Mouse (Mus musculus) retina, embryonic 14.5 days (tissue): Measurements from ENCODE around the gene Lsamp.

Source experiments
- DNase-seq: peaks from one replicate; pipeline ENCODE4 v3.0.0-alpha.2; 2015; ENCODE audit warnings: low spot score

Lsamp gene

DNA sequence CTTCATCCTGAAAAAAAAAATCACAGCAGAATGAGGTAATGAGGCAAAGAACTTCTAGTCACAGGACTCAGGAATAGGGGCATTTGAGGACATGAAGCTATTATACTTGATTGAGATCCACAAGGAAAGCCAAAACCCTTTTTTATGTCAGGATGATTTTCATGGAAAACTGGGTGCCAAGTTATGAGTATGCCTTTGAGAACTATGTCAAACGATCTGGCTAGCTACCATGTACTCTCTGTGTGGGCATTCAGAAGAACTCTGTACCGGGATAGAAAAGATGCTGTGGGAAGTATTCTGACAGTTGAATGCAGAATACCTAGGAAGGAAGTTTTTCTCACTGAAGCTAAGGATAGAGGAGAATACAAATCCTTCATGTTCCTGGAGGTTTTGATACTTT is 1801.4 kb downstream of the Lsamp start:
- DNase-seq = no peak

DNA sequence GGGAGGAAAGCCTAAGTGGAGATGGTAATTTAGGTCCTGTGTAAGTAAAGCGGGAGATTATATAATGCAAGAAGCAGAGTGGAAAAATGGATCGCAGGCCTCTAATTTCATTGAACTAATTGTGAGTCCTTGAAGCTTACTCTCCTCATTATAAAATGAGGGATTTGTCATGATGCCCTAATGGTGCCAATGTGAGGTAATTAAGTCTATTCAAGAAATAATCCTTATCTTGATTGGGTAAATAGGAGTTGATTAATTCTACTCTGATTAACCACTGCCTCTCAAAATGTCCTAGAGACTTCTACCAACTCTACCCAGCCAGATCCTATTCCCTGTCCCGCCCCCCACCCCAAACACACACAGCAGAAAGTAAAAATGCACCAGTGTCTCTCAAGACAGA is 1802.5 kb downstream of the Lsamp start:
- no peak for DNase-seq

DNA sequence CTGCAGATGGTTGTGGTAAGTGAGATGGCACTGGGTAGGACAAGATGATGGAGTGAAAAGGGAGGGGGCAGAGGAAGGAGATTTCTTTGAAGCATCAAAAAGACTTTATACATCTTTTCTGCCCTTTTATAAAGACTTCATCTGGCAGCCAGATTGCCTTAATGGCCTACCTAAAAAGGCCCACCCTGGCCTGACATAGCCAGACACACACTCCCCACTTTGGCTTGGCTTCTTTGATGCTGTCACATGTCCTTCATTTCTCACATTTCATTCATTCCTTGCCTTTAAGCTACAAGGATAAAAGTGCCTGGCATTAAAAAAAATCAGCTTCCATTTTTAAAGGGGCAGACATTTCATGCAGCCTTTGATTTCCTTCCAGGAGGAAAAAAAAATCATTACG is 1803.0 kb downstream of the Lsamp start:
- DNase-seq = no peak

DNA sequence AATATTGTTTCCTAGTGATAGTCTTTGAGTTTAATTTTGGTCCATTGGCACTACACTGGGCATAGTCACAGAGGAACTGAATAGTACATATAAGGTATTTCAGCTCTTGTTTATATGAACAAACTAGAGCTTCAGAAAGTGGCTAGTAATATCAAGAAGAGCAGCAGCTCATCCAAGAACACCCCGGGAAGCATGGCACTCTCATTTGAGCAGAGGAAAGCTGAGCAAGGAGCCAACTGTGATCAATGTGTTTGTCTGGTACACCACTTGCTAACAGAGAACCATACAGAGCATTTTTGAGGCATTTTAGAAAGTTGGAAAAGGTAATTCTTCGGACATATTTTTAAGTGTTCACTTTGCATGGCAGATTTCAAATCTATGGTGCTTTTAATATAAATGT is 1805.9 kb downstream of the Lsamp start:
- DNase-seq = no peak

DNA sequence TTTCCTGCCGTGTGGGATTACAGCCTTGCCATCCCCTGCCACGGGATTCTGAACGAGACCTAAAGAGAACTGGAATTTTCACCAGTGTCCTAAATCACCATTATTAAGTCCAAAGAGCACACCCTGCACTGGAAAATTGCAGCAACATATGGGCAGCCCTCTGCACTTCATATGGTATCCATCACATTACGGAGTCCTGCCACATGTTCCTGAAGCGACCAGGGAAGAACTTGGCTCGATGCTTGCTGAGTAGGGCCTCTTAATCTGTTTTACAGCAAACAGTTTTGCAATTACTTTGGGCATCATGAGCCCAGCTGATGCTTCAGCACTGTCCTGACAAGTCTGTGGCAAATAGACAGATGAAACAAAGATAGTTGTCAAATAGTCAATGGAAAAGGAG is 1836.2 kb downstream of the Lsamp start:
- DNase-seq = peak; percentile 6

DNA sequence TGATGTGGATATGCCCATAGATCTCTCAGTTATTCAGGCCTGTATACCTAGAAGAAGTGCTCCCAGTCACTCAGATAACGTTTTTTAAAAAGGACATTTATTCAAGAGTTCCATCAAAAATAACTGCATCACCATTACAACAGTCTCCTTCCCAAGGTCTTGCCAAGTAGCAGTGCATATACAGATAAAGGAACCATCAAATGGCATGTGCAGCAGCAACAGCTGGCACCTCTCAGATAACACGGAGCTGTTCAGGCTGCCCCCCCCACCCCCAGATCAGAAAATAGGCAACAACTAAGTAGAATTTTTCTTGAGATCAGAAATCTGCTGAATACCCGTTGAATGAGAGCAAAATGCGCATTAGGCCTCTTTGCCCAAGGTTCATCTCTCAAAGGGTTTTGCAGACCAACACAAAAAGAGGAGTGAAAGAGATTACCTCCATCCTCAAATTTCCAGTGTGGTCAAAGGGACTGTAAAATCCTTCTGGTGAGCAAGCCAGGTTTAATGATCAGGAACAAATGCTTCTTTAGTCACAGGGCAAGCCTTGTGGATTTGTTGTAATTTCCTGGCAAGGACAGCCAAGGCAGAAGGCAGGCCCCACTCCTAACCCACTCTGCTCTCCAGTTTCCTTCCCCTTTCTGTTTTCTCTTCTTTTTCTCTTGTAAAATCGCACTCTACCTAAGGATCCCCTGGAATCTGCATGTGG is 1842.9 kb downstream of the Lsamp start:
- no peak for DNase-seq

DNA sequence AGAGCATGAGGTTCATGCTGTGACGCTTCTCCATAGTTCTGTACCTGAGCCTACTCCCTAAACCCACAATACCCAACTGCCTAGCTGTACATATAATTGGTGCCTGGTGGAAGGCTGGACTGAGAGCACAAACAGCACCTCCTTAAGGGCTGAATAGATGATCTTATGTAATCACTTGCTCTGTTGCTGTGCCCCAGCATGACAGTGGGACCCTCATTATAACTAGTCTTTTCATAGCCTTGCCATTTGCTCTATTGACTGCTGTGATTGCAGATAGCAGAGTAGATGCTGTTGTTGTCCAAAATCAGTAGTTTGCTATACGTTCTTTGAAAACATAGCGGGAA is 1843.4 kb downstream of the Lsamp start:
- DNase-seq = peak; percentile 8

DNA sequence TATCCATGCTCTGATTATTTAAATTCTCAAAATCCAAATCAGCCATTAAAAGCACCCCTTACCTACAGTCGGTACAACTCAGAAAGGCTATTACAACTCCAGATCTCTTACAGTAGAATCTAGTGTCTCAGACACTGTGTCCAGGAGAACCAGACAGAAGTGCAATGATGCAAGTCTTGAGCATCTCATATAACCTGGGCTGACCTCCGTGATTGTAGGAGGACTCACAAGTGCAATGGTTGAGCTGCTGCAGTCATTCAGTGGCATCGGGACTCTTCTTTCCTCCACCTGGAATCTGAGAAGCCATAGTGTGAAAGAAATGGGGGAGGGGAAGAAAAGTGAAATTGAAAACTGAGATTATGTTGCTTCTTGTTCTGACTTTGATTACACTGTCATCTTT is 1850.5 kb downstream of the Lsamp start:
- no peak for DNase-seq

DNA sequence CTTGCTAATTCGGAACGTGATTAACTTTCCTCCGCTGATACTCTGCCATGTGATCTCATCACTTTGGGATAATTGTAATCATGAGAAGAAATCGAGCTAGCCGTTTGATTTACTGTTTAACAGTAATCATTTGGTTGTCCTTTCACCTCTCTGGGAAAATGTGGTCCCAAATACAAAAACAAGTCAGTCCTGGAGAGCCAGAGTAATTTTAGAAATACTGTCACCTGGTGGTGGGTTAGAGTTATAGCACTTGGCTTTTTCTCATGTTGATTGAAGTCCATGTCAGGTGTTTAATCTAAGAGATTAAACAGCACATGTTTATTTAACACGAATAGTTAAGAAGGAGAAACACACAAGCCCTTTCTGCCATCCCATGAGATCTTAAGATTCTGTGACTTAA is 1851.6 kb downstream of the Lsamp start:
- peak; percentile 77 for DNase-seq

DNA sequence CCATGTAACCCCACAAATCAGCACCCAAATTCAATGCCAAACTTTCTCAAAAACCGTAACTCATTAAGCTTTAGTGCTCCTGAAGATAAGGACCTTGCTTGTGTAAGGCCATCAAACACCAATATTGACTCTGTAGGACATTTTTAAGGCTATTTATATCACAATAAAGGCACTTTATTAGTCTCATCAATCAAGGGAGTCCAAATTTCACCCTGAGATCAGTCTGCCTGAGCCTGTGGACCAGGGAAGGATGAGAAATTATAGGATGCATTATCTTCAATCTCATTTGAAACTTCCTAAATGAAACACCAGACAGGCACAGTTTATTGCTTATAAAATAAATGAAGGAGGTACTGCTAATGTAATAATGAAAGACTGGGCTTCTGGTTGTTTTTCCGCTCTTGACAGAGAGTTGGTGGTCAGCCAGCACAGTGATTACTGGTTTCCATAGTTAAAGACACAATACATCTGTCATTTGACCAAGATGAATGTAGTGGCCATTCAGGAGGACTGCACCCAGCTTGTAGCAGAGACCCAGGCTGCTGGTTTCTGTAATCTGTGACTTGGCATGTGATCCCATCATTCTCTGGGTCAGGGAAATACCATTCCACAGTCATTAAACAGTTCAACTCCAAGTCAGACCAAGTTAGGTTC is 1855.7 kb downstream of the Lsamp start:
- no peak for DNase-seq

DNA sequence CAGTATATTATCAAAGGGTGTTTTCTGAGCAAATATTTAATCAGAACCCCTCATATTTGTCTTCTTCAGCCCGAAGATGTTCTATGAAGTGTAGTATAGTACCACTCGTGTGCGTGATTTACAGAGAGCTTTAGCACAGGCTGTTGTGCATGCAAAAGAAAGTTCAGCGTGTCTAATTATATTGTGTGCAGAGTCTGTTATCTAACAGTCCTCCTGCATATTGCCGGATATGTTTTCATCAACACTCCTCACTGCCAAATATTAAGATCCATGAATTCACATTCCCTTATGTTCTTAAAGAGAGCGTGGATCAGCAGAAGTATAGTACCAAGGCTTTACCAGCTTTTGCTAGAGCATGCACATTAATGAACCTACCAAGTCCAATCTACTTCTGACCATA is 1862.7 kb downstream of the Lsamp start:
- DNase-seq = no peak

DNA sequence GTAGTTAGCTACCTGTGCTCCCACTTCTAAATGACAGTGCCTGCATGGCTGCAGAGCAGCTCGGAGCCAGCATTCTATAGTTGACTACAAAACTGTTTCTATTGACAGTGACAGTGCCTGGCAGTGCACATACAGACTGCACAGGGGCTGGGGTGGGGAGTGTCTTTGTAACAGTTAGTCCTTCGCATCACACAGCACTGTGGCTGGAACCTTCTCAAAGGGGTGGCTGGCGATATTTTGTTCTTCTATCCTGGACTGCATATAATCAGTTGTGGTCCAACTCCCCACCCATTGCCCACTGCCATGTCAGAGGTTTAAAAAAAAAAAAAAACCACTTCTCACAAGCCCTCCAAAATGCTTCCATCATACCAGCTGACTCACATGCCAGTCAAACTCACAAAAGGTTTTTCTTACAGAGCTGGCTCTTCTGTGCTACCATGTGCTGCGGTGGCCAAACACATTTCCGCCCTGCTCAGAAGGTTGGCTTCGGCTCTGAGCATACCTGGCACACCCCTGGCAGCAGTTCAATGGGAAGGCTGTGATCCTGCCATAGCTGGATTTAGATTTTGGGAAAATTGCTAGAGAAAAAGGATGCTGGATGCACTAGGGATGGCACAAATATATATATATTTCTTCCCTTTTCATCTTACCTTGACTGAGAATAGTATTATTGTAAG is 1887.9 kb downstream of the Lsamp start:
- no peak for DNase-seq

DNA sequence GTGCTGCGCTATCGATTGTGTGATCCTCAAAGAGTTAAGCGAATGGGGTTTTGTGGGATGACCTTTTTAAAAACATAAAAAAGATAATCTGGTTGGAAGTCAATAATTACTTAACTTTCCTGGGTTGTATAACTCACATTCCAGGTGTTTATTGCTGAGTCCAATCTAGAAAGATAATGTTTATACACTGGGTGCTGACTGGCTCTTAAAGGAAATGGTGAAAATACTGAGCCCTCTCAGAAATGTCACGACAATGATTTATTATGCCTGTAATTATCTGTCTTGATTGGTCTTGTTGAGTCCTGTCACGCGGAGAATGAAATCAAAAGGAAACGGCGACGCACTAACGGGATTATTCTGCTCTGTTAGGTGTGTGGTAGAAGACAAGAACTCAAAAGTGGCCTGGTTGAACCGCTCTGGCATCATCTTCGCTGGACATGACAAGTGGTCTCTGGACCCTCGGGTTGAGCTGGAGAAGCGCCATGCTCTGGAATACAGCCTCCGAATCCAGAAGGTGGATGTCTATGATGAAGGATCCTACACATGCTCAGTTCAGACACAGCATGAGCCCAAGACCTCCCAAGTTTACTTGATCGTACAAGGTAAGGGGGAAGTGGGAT is 1904.5 kb downstream of the Lsamp start:
- peak; percentile 31 for DNase-seq

DNA sequence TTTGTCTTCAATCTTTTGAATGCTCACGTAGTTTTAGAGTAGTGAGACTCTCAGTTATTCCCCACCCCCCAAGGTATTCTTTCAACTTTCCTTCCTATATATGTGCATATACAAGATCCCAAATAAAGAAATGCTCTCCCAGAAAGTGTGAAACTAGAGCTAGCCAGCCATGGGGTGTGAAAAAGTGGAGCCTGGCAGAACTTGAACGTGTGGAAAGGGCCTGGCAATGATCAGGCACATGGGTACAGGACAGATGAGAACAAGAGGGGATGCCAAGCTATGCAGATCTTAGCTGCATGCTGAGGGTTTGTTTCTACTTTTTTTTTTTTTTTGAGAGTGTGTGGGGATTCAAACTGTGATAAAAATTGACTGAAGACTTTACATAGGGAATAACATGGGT is 1916.6 kb downstream of the Lsamp start:
- no peak for DNase-seq

DNA sequence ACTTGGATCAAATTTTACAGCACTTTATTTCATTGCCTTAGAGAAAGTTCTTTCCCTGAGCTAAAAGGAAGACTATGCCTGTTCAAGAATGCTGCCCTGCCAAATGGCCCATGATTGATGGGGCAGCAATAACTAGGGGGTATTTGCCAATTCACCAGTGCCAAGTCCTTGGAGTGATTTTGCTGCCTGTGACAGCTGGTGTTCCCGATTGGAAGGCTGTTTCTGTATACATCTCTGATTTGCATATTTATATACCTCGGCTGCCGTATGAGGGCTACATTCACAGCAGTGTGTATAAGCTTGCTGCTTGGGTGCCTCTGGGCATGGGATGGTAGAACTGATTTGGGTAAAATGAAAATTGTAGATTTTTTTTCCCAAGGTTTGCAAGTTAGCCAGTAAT is 1919.5 kb downstream of the Lsamp start:
- DNase-seq = peak; percentile 8

DNA sequence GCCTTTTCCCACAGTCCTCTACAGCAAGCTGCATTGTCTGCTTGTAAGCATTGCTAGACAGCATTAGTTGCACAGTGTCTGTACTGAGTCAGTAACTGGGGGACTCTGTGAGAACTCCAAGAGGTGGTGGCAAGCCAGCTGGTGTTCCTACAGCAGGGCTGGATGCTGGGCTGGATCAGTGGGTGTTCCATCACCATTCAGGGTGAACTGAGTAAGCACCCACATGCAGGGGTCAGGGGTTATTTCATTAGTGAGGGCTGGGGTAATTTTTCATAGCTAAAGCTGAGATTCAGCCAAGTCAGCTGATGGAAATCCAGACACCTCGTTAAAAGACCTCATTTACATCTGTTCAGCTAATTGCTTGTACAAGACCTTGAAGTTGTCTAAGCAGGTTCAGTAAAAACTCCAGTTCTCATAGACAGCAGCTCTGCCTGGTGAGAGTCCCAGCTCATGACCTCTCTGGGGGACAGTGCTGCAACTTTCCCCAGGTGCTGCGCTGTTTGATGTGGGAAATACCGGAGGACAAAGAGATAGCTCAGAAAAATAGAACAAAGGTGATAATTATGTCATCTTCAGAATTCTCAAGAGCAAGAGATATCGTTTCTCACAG is 1928.5 kb downstream of the Lsamp start:
- DNase-seq = no peak

DNA sequence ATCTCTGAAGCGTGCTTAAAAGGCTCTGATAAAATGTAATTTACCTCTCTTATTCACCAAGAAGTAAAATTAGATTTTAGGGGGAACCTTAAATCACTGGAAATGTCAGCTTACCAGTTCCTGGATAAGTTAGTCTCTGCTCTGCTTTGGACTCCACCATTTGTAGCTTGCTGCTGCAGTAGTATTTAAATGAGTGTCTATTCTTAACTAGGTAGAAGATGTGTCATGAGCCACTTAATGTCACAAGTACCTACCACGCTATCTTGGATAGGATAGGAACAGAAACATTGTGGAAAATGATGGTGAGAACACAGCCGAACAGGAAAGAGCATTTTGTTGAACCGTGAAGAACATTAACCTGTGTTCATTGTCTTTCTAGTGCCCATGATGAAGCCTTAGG is 1929.2 kb downstream of the Lsamp start:
- no peak for DNase-seq

DNA sequence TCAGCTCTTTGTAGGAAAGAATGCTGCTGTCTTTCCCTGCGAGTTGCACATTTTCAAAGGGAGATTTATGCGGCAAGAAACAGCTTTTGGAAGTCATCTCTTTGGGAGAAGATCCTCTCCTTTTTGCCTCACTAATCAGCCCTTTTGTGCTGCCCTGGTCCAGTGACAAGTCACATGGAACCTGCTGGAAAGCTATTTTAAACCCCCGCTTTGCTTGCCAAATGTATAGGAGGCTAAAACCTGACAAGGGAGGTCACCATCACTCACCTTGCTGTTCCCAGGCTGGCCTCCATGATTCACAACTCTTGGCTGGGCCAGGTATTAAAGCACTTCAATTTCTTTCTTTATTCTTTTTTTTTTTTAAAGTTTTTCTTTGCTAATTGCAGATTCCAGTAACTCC is 1932.2 kb downstream of the Lsamp start:
- no peak for DNase-seq

DNA sequence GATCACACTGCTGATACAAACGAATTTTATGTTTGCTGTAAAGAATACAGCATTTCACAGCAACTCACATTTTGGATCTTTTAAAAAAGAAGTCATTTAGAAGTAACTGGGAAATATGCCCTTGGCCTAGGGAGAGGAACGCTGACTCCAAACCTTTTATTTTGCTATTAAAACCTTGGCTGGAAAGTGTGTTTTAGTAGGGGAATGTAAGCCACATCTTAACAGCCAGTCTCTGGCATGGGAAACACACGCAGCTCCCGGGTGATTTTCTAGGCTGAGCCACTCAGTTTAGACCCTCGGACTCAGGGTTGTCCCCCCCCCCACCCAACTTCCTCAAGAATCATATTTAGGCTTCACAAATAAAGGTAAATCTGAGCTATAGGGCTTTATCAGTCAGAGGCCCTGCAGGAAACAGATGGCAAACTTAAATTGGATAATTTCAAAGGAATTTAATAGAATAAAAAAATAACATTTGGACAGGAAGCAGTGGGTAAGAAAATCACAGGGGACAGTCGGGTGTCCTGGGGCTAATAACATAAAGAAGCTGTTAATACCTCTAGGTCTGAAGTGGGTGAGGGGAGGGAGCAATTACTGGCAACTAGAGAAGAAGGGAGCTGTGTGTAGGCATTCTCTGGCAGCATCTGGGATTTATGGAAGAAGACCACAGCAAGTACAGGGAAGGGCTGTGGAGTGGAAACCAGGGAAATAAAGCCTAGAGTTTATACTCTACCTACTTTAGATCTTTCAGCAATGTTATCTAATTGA is 1933.1 kb downstream of the Lsamp start:
- DNase-seq = no peak

DNA sequence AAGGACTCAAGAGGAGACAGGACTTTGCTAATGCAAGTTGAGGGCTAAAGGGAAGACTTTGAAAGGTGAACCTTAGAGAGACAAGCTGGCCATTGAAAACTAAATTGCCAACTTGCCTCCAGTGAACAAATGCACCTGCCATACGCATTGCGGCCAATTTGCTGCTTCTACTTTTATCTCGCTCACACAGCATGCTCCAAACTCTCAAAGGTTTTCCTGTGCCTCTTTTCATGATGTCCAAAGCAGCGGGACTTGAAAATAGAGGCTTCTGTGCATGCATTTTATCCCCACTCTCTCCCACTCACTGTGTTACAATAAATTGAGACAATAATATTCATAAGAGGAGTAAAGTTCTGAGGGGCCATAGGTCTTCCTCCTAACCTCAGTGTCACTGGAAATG is 1945.4 kb downstream of the Lsamp start:
- no peak for DNase-seq

DNA sequence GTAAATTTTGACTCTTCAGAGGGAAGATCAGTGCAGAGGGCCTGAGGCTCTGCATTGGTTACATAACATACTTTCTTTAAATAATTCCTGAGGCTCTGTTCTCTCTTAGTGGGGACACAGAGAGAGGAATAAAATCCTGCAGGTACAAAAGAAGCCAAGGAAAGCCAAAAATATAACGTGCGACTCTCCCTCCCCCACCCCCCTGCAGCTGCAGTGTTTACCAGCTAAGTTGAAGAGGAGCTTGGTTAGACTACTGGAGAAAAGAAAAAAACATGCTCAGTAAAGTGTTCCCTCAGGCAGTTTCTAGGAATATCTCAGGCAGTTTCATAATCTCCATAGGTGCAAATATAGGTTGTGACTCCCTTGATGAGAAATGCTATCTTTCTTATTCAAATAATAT is 1951.5 kb downstream of the Lsamp start:
- DNase-seq = no peak
